ENCODE assay signal across 8 mouse cellular contexts in genomic region chr10:93889579-93889950, GRCm38 (mm10). TPM values are rescaled to one million over a fixed set of nuclear protein-coding genes. Genes with fewer than 3 reads are reported as not detected.
DNase-seq lines count a peak whose midpoint lies in the region; ATAC-seq and TF ChIP-seq lines count a peak whose summit lies in the region.

No protein-coding gene starts in this region.

- no peak for TF ChIP-seq CTCF in E14TG2a.4 (conservative IDR thresholded peaks at IDR 0.05; ENCODE audit: low read length)
- no peak for TF ChIP-seq CTCF in liver, embryonic 14.5 days (IDR thresholded peaks at IDR 0.05; ENCODE audit: low read depth)

- peak overlapping the region; percentile 72; the same call in 1 of the 2 replicates for H3K27ac ChIP-seq in forebrain, embryonic 11.5 days (ENCODE audit: low read depth, low read length)
- peak overlapping the region; percentile 93 for H3K27ac ChIP-seq in heart, embryonic 16.5 days (ENCODE audit: low read length)
- peak overlapping the region; percentile 99 for H3K27ac ChIP-seq in liver, embryonic 14.5 days
- H3K27ac ChIP-seq in stomach, embryonic 16.5 days (ENCODE audit: low read length), result peak overlapping the region; percentile 82

- peaks cover 26% of the 10 kb centered on the region for H3K36me3 ChIP-seq in E14TG2a.4 (ENCODE audit: insufficient read depth, low read length)
- H3K36me3 ChIP-seq in forebrain, embryonic 11.5 days (ENCODE audit: control insufficient read depth, insufficient read depth, low read length), result peaks cover 8% of the 10 kb centered on the region; the same call in 1 of the 2 replicates
- peaks cover 13% of the 10 kb centered on the region for H3K36me3 ChIP-seq in heart, embryonic 16.5 days (ENCODE audit: control insufficient read depth, insufficient read depth)
- peaks cover 31% of the 10 kb centered on the region for H3K36me3 ChIP-seq in liver, embryonic 14.5 days (replicated peaks; ENCODE audit: control insufficient read depth, insufficient read depth, low read depth)
- peaks cover 7% of the 10 kb centered on the region; the same call in 1 of the 2 replicates for H3K36me3 ChIP-seq in stomach, embryonic 16.5 days (ENCODE audit: control insufficient read depth, insufficient read depth, low read length)

- TF ChIP-seq EP300 in liver, embryonic 14.5 days (IDR thresholded peaks at IDR 0.05; ENCODE audit: low read depth), result peak; percentile 32; the same call in 1 of the 2 replicates

- DNase-seq in c-Kit-positive CD71-positive TER-119-negative erythroid progenitor cells, embryonic 14.5 days (ENCODE audit: low read depth), result peak; percentile 79
- peak; percentile 94 for DNase-seq in forebrain, embryonic 11.5 days (ENCODE audit: low spot score)
- DNase-seq in kidney, postnatal 36 days, result peak; percentile 91 to 95
- DNase-seq in liver, embryonic 14.5 days (ENCODE audit: low read depth in 3 of 3, low spot score in 3 of 3), result peak; percentile 76 to 78 (median 77)
- peak; percentile 89 for DNase-seq in neural tube, embryonic 10.5 days (ENCODE audit: extremely low spot score, low spot score)

- no peaks in the 10 kb centered on the region for H3K27me3 ChIP-seq in E14TG2a.4 (ENCODE audit: insufficient read depth, low read length)
- no peaks in the 10 kb centered on the region for H3K27me3 ChIP-seq in forebrain, embryonic 11.5 days (ENCODE audit: control insufficient read depth, insufficient read depth, low read length)
- H3K27me3 ChIP-seq in heart, embryonic 16.5 days (ENCODE audit: control insufficient read depth, insufficient read depth, low read length), result no peaks in the 10 kb centered on the region
- no peaks in the 10 kb centered on the region; the same call in 1 of the 2 replicates for H3K27me3 ChIP-seq in liver, embryonic 14.5 days (ENCODE audit: control insufficient read depth, insufficient read depth, low read length)
- no peaks in the 10 kb centered on the region for H3K27me3 ChIP-seq in stomach, embryonic 16.5 days (ENCODE audit: control insufficient read depth, insufficient read depth, low read length)

- H3K4me2 ChIP-seq in forebrain, embryonic 11.5 days (ENCODE audit: low read depth, low read length, severe bottlenecking), result peak overlapping the region; percentile 83
- H3K4me2 ChIP-seq in heart, embryonic 16.5 days (ENCODE audit: low read depth, low read length), result peak overlapping the region; percentile 82
- peak overlapping the region; percentile 97 for H3K4me2 ChIP-seq in liver, embryonic 14.5 days (ENCODE audit: low read depth)
- peak overlapping the region; percentile 91 for H3K4me2 ChIP-seq in stomach, embryonic 16.5 days (ENCODE audit: low read depth, low read length)

- H3K9ac ChIP-seq in forebrain, embryonic 11.5 days (ENCODE audit: low read length), result peak overlapping the region; percentile 95
- peak overlapping the region; percentile 80 for H3K9ac ChIP-seq in heart, embryonic 16.5 days (ENCODE audit: low read length)
- peak overlapping the region; percentile 85 for H3K9ac ChIP-seq in liver, embryonic 14.5 days (replicated peaks)
- H3K9ac ChIP-seq in stomach, embryonic 16.5 days (ENCODE audit: low read length), result peak overlapping the region; percentile 83

- peak; percentile 99 for ATAC-seq in forebrain, embryonic 11.5 days (replicated peaks; ENCODE audit: low FRiP score)
- ATAC-seq in heart, embryonic 16.5 days (replicated peaks; ENCODE audit: extremely low read depth, insufficient read depth, low FRiP score), result peak; percentile 98
- ATAC-seq in liver, embryonic 14.5 days (ENCODE audit: insufficient read depth), result peak; percentile 77
- peak; percentile 97 for ATAC-seq in stomach, embryonic 16.5 days (ENCODE audit: insufficient read depth, low FRiP score)

- WGBS in forebrain, embryonic 11.5 days, result under 1% methylated on average over 26 of the region's 30 CpGs
- 0% methylated on average over 23 of the region's 30 CpGs for WGBS in heart, embryonic 16.5 days
- WGBS in liver, embryonic 14.5 days (ENCODE audit: insufficient replicate concordance), result 0% methylated on average over 20 of the region's 30 CpGs
- WGBS in stomach, embryonic 16.5 days, result under 1% methylated on average over 19 of the region's 30 CpGs

- H3K9me3 ChIP-seq in E14TG2a.4 (ENCODE audit: low read length), result no peaks in the 10 kb centered on the region
- H3K9me3 ChIP-seq in forebrain, embryonic 11.5 days (ENCODE audit: control insufficient read depth, low read length), result no peaks in the 10 kb centered on the region
- H3K9me3 ChIP-seq in heart, embryonic 16.5 days (replicated peaks; ENCODE audit: control insufficient read depth, low read length), result no peaks in the 10 kb centered on the region
- H3K9me3 ChIP-seq in liver, embryonic 14.5 days (ENCODE audit: control insufficient read depth, low read length), result no peaks in the 10 kb centered on the region
- no peaks in the 10 kb centered on the region for H3K9me3 ChIP-seq in stomach, embryonic 16.5 days (replicated peaks; ENCODE audit: control insufficient read depth, low read length)

- peak overlapping the region; percentile 94 for H3K4me3 ChIP-seq in E14TG2a.4 (replicated peaks; ENCODE audit: low read length)
- peak overlapping the region; percentile 97 for H3K4me3 ChIP-seq in forebrain, embryonic 11.5 days (ENCODE audit: low read depth, low read length)
- H3K4me3 ChIP-seq in heart, embryonic 16.5 days (ENCODE audit: low read length), result peak overlapping the region; percentile 70
- H3K4me3 ChIP-seq in liver, embryonic 14.5 days (ENCODE audit: insufficient read depth in 1 of 2, low read depth in 2 of 2, low read length in 2 of 2), result peak overlapping the region; percentile 79 to 99
- peak overlapping the region; percentile 81 for H3K4me3 ChIP-seq in stomach, embryonic 16.5 days (replicated peaks; ENCODE audit: low read length)

- H3K4me1 ChIP-seq in E14TG2a.4 (replicated peaks; ENCODE audit: low read depth, low read length), result peaks cover 35% of the 10 kb centered on the region
- H3K4me1 ChIP-seq in forebrain, embryonic 11.5 days (replicated peaks; ENCODE audit: control insufficient read depth, insufficient read depth, low read length), result peaks cover 11% of the 10 kb centered on the region
- peaks cover 11% of the 10 kb centered on the region for H3K4me1 ChIP-seq in heart, embryonic 16.5 days (ENCODE audit: control insufficient read depth, insufficient read depth, low read length)
- H3K4me1 ChIP-seq in liver, embryonic 14.5 days (replicated peaks; ENCODE audit: control insufficient read depth in 2 of 2, insufficient read depth in 2 of 2, low read length in 1 of 2), result peaks cover 53 to 60% of the 10 kb centered on the region in 2 experiments
- peaks cover 15% of the 10 kb centered on the region for H3K4me1 ChIP-seq in stomach, embryonic 16.5 days (ENCODE audit: control insufficient read depth, insufficient read depth, low read length)

RNA-seq across cellular contexts. Expression of gene Metap2, which starts 7.3 kb away (rescaled TPM):
- polyA plus RNA-seq in forebrain, embryonic 11.5 days (2014; fragmentation: Nextera tagmentation; extraction: Ambion mirVana), result 237 and 241 TPM in 2 replicates
- 142 and 149 TPM in 2 replicates for polyA plus RNA-seq in heart, embryonic 16.5 days (2015; fragmentation: Nextera tagmentation; extraction: Ambion mirVana)
- 95.7 and 181 TPM in 2 replicates for polyA plus RNA-seq in liver, embryonic 14.5 days (2012; rRNA removed)
- 176 and 195 TPM in 2 replicates for polyA plus RNA-seq in liver, embryonic 14.5 days (2014; fragmentation: Nextera tagmentation; extraction: Ambion mirVana)
- polyA plus RNA-seq in stomach, embryonic 16.5 days (2015; fragmentation: Nextera tagmentation; extraction: Ambion mirVana), result 191 TPM in 2 replicates

RNA-seq across cellular contexts. Expression of gene Usp44, which starts 58.2 kb away (rescaled TPM):
- polyA plus RNA-seq in forebrain, embryonic 11.5 days (2014; fragmentation: Nextera tagmentation; extraction: Ambion mirVana), result 10.5 and 11.3 TPM in 2 replicates
- 0.20 and 0.47 TPM in 2 replicates for polyA plus RNA-seq in heart, embryonic 16.5 days (2015; fragmentation: Nextera tagmentation; extraction: Ambion mirVana)
- polyA plus RNA-seq in liver, embryonic 14.5 days (2012; rRNA removed), result 0.98 and 1.5 TPM in 2 replicates
- polyA plus RNA-seq in liver, embryonic 14.5 days (2014; fragmentation: Nextera tagmentation; extraction: Ambion mirVana), result 1.5 and 2.2 TPM in 2 replicates
- polyA plus RNA-seq in stomach, embryonic 16.5 days (2015; fragmentation: Nextera tagmentation; extraction: Ambion mirVana), result 0.22 and 0.35 TPM in 2 replicates

Comparison
In these comparisons a context has a peak if more than half of its experiments do, and no peak if none do; other contexts are left out.
1. Peak in every context shown above with its lines: DNase-seq, ATAC-seq, H3K4me3 ChIP-seq and H3K27ac ChIP-seq.